Mouse (Mus musculus) kidney, embryonic 16.5 days (tissue): Measurements from ENCODE around the gene Usp31. TPM values are rescaled to one million over a fixed set of nuclear protein-coding genes. Genes with fewer than 3 reads are reported as not detected.

ENCODE experiments used
- ATAC-seq: fragments of 200-750 bp; cut with Nextera tagmentation; 2 replicates; pipeline ENCODE4 v1.8.0; 2017; ENCODE audit warnings: moderate TSS enrichment; ENCODE audit not compliant: low FRiP score, low TSS enrichment
- H3K27ac ChIP-seq: fragments of 300-500 bp; sonication (generic); 2 replicates; pipeline ENCODE4 v1.5.1; 2014; ENCODE audit warnings: low read length
- H3K27me3 ChIP-seq: fragments of 300-500 bp; sonication (generic); 2 replicates; pipeline ENCODE4 v1.6.1; 2014; ENCODE audit warnings: low read length, control low read depth, mixed read lengths; ENCODE audit not compliant: insufficient read depth
- H3K36me3 ChIP-seq: fragments of 300-500 bp; sonication (generic); 2 replicates; pipeline ENCODE4 v1.6.1; 2014; ENCODE audit warnings: low read length, control low read depth, mixed read lengths; ENCODE audit not compliant: insufficient read depth
- H3K4me1 ChIP-seq: fragments of 300-500 bp; sonication (generic); 2 replicates; pipeline ENCODE4 v1.6.1; 2014; ENCODE audit warnings: low read length, control low read depth, mixed read lengths; ENCODE audit not compliant: insufficient read depth
- H3K4me2 ChIP-seq: fragments of 300-500 bp; sonication (generic); replicated peaks from 2 replicates; pipeline ENCODE4 v1.6.1; 2014; ENCODE audit warnings: low read depth, low read length
- H3K4me3 ChIP-seq: fragments of 300-500 bp; sonication (generic); 2 replicates; pipeline ENCODE4 v1.5.1; 2014; ENCODE audit warnings: mild to moderate bottlenecking, low read length
- H3K9ac ChIP-seq: fragments of 300-500 bp; sonication (generic); replicated peaks from 2 replicates; pipeline ENCODE4 v1.6.1; 2014; ENCODE audit warnings: low read length
- H3K9me3 ChIP-seq: fragments of 300-500 bp; sonication (generic); 2 replicates; pipeline ENCODE4 v1.6.1; 2016; ENCODE audit warnings: low read length, control low read depth
- WGBS: fragments of 180-500 bp; shearing (Covaris S2); extraction: QIAGEN DNeasy Blood & Tissue Kit; methylation state at CpG from one replicate; pipeline ENCODE4 v1.1.7; 2014; 5-methylcytosine and 5-hydroxymethylcytosine counted together
- polyA plus RNA-seq: library from polyadenylated mRNA; unstranded; fragments of >200 nt; fragmentation: Nextera tagmentation; extraction: Ambion mirVana; gene quantifications from 2 replicates; pipeline ENCODE4 v1.2.1, GENCODE M21; 2015

Gene Usp31
- polyA plus RNA-seq, 1 experiment from 2014 or later = 2.1 TPM

DNA sequence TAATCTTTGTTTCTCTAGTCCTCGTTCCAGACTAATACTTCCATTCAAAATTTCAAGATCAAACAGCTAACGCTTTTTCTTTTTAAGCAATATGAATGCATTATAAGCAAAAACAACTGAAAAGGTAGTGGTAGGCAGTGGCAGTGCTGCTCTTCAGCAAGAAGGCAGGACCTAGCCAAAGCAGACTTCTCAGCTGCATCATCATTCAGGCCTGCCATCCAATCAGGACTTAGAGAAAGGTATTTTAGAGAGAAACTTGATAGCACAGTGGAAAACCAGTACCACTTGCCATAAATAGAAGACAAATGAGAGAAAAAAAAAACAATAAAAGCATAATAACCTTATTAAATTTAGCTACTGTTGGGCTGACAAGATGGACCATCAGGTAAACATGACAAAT is 2.0 kb downstream of the Usp31 start:
- H3K4me3 ChIP-seq = no peak overlapping the region
- no peak overlapping the region for H3K27ac ChIP-seq
- H3K4me2 ChIP-seq = no peak overlapping the region
- peaks cover 15% of the 10 kb centered on the region for H3K4me1 ChIP-seq
- H3K9ac ChIP-seq = no peak overlapping the region
- H3K36me3 ChIP-seq = no peaks in the 10 kb centered on the region
- ATAC-seq = no peak
- WGBS = 85% methylated on average over 2 of the region's 2 CpGs
- H3K9me3 ChIP-seq = no peaks in the 10 kb centered on the region
- H3K27me3 ChIP-seq = peaks cover 3% of the 10 kb centered on the region; the same call in 1 of the 2 replicates

DNA sequence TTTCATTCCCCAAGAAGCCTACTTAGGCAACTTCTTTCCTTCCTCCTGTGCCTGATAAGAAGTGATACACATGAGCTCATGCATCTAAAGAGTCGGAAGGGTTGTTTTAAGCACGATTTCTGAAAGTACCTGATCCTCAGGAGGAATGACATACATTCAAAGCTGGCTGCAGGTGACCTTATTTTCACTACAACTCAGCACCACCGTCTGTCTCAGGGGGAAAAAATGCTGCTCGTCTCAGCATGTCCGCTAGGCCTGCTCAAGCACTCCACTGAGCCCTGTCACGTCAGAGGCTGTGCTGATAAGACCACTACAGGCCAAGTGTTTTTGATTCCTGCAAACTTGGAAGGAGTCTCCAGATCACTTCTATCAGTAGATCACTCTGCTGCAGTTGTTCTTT is 5.1 kb downstream of the Usp31 start:
- no peak for ATAC-seq
- H3K27ac ChIP-seq = no peak overlapping the region
- no peak overlapping the region for H3K9ac ChIP-seq
- no peaks in the 10 kb centered on the region for H3K27me3 ChIP-seq
- H3K4me1 ChIP-seq = peaks cover 19% of the 10 kb centered on the region
- H3K4me3 ChIP-seq = no peak overlapping the region
- no peak overlapping the region for H3K4me2 ChIP-seq
- H3K9me3 ChIP-seq = no peaks in the 10 kb centered on the region
- WGBS = 57% methylated on average over 6 of the region's 6 CpGs
- H3K36me3 ChIP-seq = no peaks in the 10 kb centered on the region

DNA sequence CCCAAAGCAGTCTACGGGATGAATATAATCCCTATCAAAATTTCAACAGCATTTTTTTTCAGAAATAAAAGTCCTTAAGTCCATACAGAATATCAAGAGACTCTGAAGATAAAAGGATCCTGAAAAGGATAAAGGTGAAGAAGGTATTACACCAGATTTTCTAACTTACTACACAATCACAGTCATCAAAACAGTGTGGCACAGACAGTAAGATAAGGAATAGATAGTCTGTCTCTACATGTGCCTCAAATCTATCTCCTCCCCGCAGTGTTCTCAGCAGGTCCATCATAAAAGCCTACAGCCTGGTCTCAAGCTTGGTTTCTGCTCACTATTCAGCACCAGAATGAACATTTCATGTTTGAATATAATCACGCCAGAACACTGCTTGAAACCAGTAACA is 6.6 kb downstream of the Usp31 start:
- H3K27me3 ChIP-seq = no peaks in the 10 kb centered on the region
- H3K4me2 ChIP-seq = no peak overlapping the region
- 89% methylated on average over 3 of the region's 3 CpGs for WGBS
- no peaks in the 10 kb centered on the region for H3K9me3 ChIP-seq
- H3K9ac ChIP-seq = no peak overlapping the region
- no peak overlapping the region for H3K4me3 ChIP-seq
- peaks cover 9% of the 10 kb centered on the region for H3K4me1 ChIP-seq
- no peak overlapping the region for H3K27ac ChIP-seq
- no peak for ATAC-seq
- H3K36me3 ChIP-seq = no peaks in the 10 kb centered on the region

DNA sequence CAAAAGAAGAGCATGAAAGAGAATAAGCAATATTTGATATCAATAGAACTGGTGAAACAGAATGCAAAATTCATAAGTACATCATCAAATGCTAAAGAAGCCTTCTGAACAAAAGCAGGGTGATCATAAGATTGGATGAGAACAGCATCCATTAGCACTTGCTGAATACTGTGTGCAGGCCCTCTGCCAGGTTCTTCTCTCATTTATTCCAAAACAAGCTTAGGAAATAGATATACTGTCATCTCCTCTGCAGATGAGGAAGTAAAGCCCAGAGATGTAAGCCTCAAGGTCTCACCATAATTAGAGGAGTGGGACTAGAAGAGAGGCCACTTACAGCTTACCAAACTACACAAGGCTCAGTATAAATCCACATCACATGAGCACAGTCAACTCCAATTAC is 7.8 kb downstream of the Usp31 start:
- H3K9ac ChIP-seq = no peak overlapping the region
- H3K27ac ChIP-seq = no peak overlapping the region
- H3K4me3 ChIP-seq = no peak overlapping the region
- H3K27me3 ChIP-seq = no peaks in the 10 kb centered on the region
- no peaks in the 10 kb centered on the region for H3K36me3 ChIP-seq
- no peak for ATAC-seq
- no peak overlapping the region for H3K4me2 ChIP-seq
- H3K4me1 ChIP-seq = 0 out of 2 replicates have a peak, but pooled peaks cover 3% of the 10 kb centered on the region
- no peaks in the 10 kb centered on the region for H3K9me3 ChIP-seq

DNA sequence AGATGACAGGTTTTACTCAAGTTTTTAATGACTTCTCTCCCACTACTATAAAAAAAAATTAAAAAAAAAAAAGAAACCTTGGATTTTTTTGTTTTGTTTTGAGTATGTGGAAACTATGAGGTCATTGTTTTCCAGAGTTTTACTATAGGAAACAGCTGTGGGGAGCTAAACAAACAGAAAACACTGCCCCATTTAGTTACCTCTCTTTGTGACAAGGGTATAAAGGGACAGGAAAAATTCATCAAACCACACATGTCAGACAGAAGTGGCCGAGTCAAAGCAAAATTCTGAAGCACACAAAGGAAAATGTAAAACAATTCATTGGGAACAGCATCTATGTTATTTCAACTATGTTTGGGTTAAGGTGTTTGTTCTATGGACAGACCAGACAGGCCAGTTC is 9.5 kb downstream of the Usp31 start:
- Histone ChIP-seq H3K4me3 (no peak overlapping the region), H3K27ac (no peak overlapping the region), H3K4me1 (0 out of 2 replicates have a peak, but pooled peaks cover 3% of the 10 kb centered on the region), H3K4me2 (no peak overlapping the region), H3K36me3 (no peaks in the 10 kb centered on the region), H3K9ac (no peak overlapping the region), H3K9me3 (no peaks in the 10 kb centered on the region), H3K27me3 (no peaks in the 10 kb centered on the region)
- ATAC-seq = no peak
- 50% methylated on average over 1 of the region's 1 CpGs for WGBS

DNA sequence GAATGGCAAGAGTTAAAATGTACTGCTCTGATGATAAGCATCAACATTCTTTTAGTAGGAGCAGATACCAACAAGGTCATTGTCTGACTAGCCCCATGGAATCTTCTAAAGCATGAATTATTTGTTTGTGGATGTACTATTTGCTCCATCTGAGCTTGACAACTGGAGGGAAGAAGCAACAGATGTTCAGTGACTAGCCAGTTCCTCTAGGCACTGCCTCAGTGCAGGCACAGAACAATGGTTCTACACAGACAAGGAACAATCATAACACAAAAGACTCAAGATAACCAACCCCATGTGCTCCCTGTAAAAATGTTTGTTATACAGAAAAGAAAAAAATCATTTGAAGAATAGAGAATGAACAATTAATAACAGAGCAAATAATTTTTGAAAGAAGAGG is 9.9 kb downstream of the Usp31 start:
- H3K4me1 ChIP-seq = 0 out of 2 replicates have a peak, but pooled peaks cover 3% of the 10 kb centered on the region
- no peak for ATAC-seq
- no peaks in the 10 kb centered on the region for H3K36me3 ChIP-seq
- no peaks in the 10 kb centered on the region for H3K27me3 ChIP-seq
- H3K9ac ChIP-seq = no peak overlapping the region
- no peak overlapping the region for H3K27ac ChIP-seq
- no peaks in the 10 kb centered on the region for H3K9me3 ChIP-seq
- H3K4me2 ChIP-seq = no peak overlapping the region
- H3K4me3 ChIP-seq = no peak overlapping the region

- Histone ChIP-seq H3K4me3 (no peak overlapping the region), H3K4me2 (no peak overlapping the region), H3K9ac (no peak overlapping the region), H3K9me3 (no peaks in the 10 kb centered on the region), H3K27me3 (no peaks in the 10 kb centered on the region), H3K4me1 (no peaks in the 10 kb centered on the region), H3K36me3 (no peaks in the 10 kb centered on the region), H3K27ac (no peak overlapping the region)
- 55% methylated on average over 2 of the region's 2 CpGs for WGBS
- no peak for ATAC-seq
Observed at GRCm38 (mm10) chr7:121691803-121692202, 15.2 kb downstream of the Usp31 start.

DNA sequence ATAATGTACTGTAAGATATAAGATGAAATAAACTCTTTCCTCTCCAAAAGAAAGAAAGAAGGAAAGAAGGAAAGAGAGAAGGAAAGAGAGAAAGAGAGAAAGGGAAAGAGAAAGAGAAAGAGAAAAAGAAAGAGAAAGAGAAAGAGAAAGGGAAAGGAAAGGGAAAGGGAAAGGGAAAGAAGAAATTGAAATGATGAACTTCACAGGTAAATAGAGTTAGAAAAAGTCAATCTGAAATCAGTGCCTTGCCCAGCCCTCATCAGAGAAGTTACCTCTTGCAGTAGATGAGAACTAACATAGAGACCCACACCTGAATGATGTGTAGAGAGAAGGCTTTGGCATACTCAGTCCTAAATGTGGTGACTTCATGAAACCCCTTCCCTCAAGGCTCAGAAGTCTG is 17.7 kb downstream of the Usp31 start:
- H3K4me1 ChIP-seq = no peaks in the 10 kb centered on the region
- H3K4me2 ChIP-seq = no peak overlapping the region
- H3K9ac ChIP-seq = no peak overlapping the region
- no peak overlapping the region for H3K4me3 ChIP-seq
- no peak overlapping the region for H3K27ac ChIP-seq
- H3K9me3 ChIP-seq = no peaks in the 10 kb centered on the region
- no peaks in the 10 kb centered on the region for H3K27me3 ChIP-seq
- no peak for ATAC-seq
- H3K36me3 ChIP-seq = no peaks in the 10 kb centered on the region

GRCm38 (mm10) chr7:121685140-121685984 is 21.7 kb downstream of the Usp31 start:
- Histone ChIP-seq H3K36me3 (no peaks in the 10 kb centered on the region), H3K27me3 (no peaks in the 10 kb centered on the region), H3K27ac (no peak overlapping the region), H3K4me3 (no peak overlapping the region), H3K9me3 (no peaks in the 10 kb centered on the region), H3K4me2 (no peak overlapping the region), H3K4me1 (no peaks in the 10 kb centered on the region), H3K9ac (no peak overlapping the region)
- WGBS = 89% methylated on average over 5 of the region's 5 CpGs
- ATAC-seq = no peak

- no peak for ATAC-seq
- H3K4me1 ChIP-seq = no peaks in the 10 kb centered on the region
- no peaks in the 10 kb centered on the region for H3K27me3 ChIP-seq
- H3K9ac ChIP-seq = no peak overlapping the region
- H3K4me3 ChIP-seq = no peak overlapping the region
- H3K4me2 ChIP-seq = no peak overlapping the region
- no peak overlapping the region for H3K27ac ChIP-seq
- no peaks in the 10 kb centered on the region; the same call in 1 of the 2 replicates for H3K36me3 ChIP-seq
- H3K9me3 ChIP-seq = no peaks in the 10 kb centered on the region
Observed at GRCm38 (mm10) chr7:121681191-121681590, 25.9 kb downstream of the Usp31 start.
